Mouse (Mus musculus): ENCODE data around the gene Myh14.
A peak's percentile ranks its signal among the peaks of the same experiment; 100 is the strongest.

Myh14 gene

DNA sequence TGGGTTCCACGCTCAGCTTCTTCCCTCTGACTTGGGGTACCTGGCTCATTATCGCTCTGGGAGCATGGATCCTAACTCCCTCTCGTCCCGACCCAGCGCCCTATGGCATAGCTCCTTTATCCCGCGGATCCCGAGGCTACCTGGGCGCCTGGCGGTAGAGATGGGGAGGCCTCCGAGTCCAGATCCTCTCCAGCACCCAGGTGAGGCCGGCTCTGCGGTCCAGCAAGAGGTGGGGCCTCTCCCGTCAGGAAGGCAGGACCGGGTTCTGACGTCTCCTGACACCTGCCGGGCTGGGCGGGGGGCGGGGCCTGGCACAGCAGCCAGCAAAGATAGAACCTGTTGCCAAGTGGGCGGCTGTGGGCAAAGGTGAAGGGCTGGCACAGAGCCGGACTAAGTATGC, 1.5 kb downstream of the Myh14 start:
- peak; percentile 71 for DNase-seq

GRCm38 (mm10) chr7:44667996-44668738, 2.5 kb downstream of the Myh14 start:
- peak; percentile 68 for DNase-seq

DNA sequence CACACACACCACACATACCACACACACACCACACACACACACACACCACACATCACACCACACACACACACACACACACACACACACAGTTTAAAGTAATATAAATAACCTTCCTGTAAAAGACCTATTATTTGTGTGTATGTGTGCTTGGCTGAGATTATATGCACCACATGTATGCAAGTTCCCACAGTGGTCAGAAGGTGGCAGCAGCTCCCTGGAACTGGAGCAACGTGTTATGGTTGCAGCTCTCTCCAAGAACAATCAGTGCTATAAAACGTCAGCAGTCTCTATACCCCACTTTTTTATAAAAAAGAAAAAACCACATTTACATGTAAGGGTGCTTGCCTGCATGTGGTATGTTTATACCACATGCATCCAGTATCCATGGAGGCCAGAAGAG, 4.2 kb downstream of the Myh14 start:
- DNase-seq = peak; percentile 38

GRCm38 (mm10) chr7:44664731-44665130, 5.9 kb downstream of the Myh14 start:
- no peak for DNase-seq

DNA sequence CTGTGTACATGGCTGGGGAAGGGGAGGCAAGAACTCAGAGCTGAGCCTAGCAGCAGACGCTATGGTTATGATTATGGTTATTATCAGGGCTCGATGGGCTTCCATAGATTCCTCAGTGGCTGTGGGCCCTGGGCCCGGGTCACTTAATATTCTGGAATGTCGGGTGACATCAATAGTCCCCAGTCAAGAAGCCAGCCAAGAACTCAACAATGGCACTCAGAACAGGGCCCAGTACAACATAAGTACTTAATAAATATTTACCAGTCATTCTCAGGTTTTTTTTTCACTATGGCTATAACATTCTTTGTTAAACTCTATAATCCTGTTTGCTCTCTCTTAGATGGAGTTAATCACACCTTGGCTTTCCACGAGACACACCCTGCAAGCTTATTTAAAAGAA, 7.1 kb downstream of the Myh14 start:
- peak; percentile 64 for DNase-seq

GRCm38 (mm10) chr7:44662569-44662968, 8.1 kb downstream of the Myh14 start:
- DNase-seq = peak; percentile 39

DNA sequence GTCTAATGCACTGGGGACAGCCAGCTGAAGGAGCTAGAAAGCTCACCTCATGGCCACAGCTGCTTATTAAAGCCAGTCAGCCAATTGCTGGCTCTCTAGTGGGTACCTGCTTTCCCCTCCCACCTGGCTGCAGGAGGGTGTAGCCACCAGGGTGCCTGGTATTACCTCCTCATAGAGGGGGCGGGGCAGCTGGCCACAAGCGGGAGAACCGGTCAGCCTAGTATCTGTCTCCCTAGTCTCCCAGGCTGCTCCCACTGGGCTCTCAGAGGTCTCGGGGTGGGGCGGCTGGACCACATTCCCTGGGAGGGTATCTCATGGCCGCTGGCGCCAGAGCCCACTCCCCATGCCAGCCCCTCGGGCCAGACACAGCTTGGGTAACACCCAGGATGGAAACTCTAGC, 8.5 kb downstream of the Myh14 start:
- peak; percentile 84 for DNase-seq

- DNase-seq = no peak
Observed at GRCm38 (mm10) chr7:44661219-44661618, 9.4 kb downstream of the Myh14 start.

DNA sequence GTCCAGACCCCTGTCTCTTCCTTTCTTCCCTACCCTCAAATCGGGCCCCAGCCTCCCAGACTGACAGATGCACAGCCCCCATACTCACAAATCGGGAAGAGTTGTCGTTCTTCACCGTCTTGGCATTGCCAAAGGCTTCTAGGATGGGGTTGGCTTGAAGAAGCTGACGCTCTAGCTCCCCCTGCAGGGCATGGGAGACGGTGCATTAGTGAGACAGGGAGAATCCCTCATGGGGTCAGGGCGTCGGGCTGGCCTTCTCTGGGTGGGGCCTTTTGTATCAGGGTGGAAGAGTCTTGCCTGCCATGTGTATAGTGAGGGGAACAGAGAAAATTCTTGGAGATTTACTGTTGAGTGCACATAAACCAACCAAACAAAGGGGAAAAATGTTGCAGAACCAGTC, 15.1 kb downstream of the Myh14 start:
- peak; percentile 65 for DNase-seq

GRCm38 (mm10) chr7:44653773-44654172, 16.9 kb downstream of the Myh14 start:
- DNase-seq = peak; percentile 37

DNA sequence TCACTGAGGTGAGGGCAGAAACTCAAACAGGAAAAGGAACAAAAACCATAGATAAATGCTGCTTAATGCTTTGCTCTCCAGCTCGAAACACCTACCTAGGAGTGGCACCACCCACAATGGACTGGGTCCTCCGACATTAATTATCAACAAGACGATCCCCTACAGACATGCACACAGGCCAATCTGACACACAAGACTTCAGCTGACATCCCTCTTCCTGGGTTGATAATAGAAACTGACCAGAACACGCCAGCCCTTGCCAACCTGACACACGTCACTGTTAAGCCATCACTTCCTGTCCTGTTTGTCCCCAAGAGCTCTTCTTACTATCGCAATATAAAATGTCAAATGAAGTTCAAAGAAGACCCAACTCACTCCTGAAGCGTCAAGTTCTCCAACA, 19.2 kb downstream of the Myh14 start:
- DNase-seq = no peak

- peak; percentile 61 for DNase-seq
Observed at GRCm38 (mm10) chr7:44649990-44650389, 20.7 kb downstream of the Myh14 start.

DNA sequence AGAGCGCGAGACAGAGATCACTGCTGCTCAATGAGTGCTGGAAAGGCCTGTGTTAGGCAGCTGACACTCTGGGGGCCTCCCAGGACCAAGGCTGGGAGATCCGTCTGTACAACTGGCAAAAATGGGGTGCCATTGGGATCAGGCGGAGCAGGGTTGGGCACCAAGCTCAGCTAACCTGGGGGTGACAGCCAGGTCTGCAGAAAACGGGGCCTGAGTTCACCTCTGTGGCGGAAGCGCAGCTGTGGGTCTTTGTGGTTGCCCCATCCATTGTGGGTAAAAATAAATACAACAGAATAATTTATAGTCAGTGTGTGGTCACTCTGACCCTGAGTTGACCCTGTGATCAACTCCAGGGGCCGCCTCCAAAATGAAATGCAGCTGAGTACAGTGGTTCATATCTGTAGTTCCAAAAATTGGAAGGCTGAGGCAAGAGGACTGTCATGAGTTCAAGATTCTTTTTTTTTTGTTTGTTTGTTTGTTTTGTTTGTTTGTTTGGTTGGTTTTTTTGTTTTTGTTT, 21.5 kb downstream of the Myh14 start:
- DNase-seq = no peak

- peak; percentile 75 for DNase-seq
Observed at GRCm38 (mm10) chr7:44647729-44648128, 22.9 kb downstream of the Myh14 start.

DNA sequence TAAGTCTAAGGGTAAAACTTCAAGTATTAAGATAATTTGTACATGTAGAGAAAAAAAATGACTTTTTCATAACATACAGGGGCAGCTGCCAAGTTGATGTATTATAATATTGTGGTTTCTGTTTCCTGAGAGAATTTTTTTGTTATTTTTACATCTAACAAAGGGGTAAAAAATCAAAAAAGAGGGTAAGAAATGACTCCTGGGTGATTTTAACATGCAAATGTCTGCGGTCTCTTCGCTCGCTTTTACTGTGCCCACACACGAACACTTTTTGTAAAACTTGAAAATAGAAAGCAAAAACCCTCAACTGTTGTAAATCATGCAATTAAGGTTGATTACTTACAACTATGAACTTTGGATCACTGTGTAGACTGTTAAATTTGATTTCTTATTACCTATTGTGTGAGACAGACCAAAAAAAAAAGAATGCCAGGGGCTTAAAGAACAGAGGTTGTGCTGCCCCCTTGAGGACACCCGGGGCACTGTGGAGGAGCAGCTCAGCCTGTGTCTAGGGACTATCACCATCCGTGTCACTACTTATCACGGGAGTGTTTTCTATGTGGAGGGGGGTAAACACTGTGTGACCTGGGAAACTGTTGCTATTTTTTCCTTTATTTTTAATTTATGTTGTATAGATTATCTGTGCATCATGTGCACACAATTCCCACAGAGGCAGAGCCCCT, 23.5 kb downstream of the Myh14 start:
- peak; percentile 79 for DNase-seq

DNA sequence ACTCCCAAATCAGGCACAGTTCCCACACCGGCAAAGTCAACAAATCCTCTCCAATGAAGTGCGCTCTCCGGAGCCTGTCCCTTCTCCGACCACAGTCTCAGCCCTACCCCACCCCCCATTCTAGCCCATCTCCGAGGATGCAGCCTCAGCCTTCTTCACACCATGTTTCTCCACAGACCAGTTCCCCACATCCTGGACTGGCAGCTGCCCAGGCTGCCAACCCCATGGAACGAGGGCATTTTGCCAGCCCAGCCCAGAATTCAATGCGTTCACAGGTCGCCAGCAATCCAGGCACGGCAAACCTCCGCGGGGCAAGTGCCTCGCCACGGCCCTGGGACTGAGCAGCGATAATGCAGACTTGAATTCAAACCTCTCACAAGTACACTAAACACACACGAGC, 24.7 kb downstream of the Myh14 start:
- DNase-seq = peak; percentile 30

DNA sequence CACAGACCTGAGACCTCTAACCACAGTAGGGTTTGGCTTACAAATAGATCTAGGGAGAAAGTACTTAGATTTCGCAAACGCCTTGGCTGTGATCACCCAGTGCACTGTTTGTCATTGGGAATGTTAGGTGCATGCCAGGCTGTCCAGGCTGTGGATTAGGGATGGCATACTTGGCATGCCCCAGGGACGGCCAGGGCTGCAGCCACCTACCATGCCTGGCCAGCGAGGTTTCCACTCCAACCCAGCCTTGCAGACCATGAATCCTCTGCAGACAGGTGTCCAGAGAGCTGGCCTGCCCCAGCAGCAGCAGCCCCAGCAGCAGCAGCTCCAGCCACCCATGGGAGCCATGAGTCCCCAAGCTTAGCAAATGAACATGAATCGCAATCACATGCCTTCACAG, 25.4 kb downstream of the Myh14 start:
- no peak for DNase-seq

GRCm38 (mm10) chr7:44641887-44642286, 28.8 kb downstream of the Myh14 start:
- DNase-seq = peak; percentile 45

- no peak for DNase-seq
Observed at GRCm38 (mm10) chr7:44640843-44641605, 29.6 kb downstream of the Myh14 start.

GRCm38 (mm10) chr7:44638663-44639062, 32.0 kb downstream of the Myh14 start:
- DNase-seq = no peak

- DNase-seq = no peak
Observed at GRCm38 (mm10) chr7:44636684-44637083, 34.0 kb downstream of the Myh14 start.

- DNase-seq = peak; percentile 35
Observed at GRCm38 (mm10) chr7:44633407-44633806, 37.2 kb downstream of the Myh14 start.

- DNase-seq = no peak
Observed at GRCm38 (mm10) chr7:44632676-44633075, 38.0 kb downstream of the Myh14 start.

DNA sequence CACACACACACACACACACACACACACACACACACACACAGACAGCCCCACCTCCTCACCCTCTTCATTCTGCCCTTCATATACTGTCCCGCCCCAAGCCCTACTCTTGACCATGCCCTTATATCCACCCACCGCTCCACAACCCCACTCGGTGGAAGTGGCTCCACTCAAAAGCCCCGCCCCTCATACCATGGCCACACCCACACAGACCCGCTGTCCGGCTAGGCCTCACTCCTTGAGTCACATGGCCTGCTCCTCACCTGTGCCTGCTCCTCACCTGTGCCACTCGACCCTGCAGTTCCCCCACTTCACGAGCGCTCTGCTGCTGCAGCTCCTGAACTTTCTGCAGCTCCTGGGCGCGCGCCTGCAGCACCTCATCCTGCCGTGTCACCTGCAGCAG, 40.2 kb downstream of the Myh14 start:
- peak; percentile 81 for DNase-seq
